Mouse (Mus musculus) heart, postnatal 4 days (tissue): ENCODE results near the gene Mroh9. TPM values are rescaled to one million over a fixed set of nuclear protein-coding genes. Genes with fewer than 3 reads are reported as not detected.

Experiments used
- DNase-seq: peaks from one replicate; pipeline ENCODE4 v3.0.0; 2021
- total RNA-seq, 2 experiments: library from RNA; stranded (reverse); gene quantifications; 2 replicates each; pipeline ENCODE4 v1.2.3; 2021

Gene Mroh9
- not detected for total RNA-seq

DNA sequence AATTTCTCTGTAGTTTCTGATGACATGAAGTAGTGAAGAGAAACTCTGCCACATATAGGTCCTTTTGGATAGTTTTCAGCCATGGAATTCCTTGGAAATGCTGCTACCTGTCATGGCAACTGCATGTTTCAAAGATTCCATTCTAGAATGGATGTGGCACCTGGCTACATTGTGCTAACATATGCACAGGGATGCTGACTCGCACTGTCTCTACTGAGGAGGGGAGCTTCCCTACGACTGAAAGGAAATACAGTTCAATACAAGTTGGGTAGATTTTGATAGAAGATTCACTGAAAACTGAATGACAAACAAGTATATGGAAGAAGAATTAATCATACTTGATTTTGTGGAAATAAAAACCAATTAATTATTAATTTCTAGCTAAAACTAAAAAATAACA is at the start of gene Mroh9:
TSS of gene Mroh9 (minus strand) at position 101 of the 400 bp plus-strand sequence.
- DNase-seq = no peak

DNA sequence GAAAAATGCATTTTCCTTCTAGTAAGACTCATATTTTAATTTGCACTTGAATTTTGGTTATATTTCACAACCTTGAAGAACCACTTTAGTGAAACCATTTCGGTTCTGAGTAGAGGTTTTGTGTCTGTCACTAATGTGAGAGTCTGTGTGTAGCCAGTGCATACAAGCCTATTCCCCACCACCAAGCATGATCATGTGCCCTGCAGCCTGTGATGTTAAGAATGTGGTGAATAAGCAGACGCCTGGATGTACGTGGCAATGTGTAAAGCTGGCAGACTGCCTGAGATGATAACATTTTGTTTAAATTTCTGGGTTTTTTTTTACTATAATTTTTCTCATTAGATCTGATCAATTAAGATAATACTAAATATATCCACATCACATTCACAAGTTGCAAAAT is 44.5 kb upstream of the Mroh9 start:
- DNase-seq = no peak

DNA sequence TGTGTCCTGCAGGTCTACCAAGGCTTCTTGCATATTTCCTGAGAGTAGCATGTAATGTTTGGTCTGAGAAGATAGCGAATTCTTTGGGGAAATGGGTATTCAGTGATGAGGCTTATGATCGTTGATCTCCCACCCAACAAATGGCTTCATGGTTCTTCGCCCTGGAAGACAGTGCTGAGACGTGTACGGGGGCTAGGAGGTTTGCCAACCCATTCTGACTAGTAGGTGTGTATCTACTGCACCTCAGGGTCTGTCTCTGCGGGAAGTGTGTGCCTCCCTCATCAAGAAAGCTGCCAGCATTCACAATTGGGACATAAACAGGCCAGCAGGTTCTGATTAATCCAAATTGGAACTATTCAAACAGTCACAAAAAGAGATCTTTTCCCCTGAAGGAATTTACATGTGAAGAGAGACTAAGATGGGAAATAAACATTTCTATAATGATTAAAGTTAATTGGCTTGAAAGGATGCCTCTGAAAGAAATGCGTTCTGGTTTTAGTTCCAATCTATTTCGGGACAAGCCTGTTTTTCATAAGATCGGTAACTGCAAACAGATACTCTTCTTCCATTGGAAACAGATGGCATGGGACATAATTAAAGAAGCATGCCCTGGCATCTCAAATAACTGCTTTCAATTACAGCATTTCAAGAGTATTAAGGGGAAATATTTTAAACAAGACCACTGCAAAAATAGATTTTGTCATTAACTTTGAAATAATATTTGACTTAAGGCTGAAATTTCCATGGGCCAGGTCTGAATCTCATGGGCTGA is 43.8 kb upstream of the Mroh9 start:
- DNase-seq = no peak

DNA sequence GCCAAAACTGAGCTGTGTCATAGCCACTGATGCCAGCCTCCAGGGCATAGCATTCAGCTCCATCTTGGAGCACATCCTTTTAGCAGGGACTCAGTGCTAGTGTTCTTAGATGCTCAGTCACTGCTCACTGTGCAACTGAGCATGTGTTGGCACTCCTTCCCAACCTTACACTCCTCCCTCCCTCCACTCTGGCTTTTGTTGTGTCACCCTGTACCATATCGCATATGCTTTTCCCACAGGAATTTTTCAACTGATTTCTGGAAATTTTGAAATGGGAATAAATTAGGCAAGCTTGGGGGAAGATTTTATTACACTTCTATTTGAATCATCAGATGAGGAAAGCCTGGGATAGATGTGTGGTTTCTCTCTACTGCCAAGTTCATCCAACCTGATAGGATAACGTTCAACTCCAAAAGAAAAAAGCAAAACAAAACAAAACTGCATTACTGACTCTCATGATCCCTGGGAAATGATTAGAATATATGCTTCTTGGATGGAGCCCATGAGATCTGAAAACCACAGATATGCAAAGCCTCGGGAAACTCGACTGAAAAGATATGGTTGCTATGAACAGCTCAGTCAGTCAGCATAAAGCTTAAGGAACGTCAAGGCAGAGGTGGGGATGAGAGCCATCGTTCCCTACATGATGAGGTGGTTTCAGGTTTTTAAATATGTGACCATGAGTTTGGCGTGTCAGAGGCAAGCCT is 40.9 kb upstream of the Mroh9 start:
- no peak for DNase-seq

DNA sequence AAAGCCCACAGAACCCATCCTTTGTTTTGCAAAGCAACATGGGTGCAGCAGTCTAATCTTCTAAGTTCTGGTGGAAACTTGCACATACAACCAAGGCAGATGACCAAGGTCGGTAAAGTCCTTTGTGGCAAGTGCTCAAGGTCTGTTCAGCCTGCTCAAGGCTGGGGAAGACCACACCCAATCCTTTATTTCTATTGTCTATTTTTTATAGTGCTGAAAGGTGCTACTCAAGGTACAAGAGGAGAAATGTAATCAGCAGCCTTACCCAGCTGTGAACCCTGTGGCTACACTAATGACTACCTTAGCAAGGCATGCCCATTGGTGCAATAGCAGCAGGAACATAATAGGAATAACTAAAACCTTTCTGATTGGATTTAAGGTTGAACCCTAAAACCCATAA is 36.9 kb upstream of the Mroh9 start:
- no peak for DNase-seq

DNA sequence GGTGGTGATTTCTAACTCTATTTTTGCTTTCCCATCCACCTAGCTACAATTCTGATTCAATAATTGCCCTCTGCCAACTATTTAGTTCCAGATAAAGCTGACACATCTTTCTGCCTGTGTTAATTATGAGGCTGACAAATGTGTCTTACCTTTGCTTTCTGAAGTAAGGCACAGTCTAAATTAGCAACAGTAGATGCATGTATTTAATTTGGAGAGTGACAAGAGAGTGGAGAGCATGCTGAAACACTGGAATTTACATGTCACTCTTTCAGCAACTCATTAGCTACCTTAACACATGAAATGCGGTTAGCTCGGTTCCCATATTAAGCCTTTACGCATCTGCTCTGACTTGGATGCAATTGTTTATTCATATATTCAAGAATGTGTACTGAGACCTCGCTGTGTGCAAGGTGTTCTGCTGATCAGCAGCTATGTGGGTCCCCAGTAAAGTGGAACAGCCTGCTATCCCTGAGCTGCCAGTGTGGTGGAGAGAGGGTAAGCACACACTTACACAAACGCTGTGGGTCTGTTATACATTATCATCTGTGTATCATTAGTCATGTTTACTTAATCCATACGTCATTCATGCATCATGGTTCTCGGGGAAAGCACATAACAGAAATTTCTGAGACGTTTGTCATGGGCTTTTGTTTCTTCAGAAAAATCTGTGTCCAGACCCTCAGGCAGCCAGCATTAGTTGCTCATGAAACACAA is 28.1 kb upstream of the Mroh9 start:
- DNase-seq = no peak

DNA sequence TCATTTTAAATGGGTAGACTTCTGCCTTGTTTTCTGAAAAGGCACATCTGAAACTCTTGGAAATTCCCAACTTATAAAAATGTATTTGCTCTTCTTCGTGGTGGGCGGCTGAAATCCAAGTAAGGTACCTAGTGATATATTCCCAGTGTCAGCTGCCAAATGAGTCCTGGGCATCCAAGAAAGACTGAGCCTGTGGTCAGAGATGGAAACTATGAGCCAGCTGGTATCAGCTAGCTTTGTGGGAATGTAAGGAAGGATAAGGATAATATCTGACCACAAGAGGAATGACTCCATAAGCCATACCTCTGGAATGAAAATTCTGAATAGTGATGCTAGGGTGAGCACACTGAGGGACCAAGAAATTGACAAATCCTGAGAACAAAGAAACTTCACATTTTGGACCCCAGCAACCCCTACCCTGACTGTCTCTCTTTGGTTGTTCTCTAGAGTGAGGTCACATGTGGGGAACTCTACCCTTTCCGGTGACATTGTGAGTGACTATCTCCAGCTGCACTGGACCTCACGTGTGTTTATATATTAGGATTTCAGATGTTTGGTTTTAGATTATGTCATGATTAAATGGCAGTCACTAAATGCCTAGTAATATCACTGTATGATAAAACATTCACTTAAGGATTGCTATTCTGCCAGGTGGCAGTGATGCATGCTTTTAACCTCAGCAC is 27.2 kb upstream of the Mroh9 start:
- DNase-seq = no peak

DNA sequence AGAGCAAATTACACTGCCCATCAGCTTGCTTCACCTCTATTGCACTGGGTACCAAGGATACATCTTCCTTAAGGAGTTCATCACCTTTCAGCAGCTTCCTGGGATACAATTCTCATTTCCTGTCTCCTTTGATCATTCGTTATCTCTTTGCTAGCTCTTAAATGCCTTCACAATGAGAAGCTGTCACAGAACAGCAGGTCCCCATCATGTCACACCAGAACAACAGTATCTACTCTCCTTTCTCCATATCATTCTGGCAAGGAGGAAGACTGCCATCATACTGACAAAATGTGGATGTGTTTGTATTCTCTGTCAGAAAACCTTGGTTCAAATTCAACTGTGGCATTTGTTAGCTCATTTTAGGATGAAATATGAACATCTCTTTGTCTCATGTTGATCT is 19.5 kb upstream of the Mroh9 start:
- DNase-seq = no peak

DNA sequence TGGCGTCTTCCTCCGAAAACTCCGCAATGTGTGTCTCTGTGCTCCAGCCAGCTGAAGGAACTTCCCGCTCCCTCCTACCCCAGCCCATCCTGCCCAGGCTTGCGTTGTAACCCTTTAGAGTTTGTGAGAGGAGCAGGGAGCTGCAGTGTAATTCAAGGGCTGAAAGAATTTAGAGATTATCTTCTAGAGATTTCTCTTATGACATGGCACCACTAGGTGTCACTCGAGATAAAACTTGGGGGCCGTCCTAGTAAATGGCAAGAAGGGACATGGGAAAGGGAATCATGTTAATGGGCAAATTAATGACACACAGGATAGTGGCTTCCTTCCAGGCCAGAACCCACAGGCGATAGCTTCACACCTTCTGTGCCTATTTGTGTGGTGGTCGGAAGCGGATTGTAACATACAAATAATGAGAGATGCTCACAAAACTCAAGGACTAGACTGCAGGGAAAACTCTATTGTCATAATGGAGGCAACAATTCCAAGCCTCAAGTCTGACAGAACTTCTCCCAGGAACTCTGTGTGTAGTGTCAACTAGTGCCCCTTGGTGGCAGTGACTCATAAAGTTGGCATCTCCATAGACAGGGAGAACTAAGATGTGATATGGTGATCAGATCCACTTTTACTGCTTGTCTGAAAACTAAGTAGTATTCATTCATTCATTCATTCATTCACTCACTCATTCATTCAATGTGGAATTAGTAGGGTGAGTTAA is 6.1 kb upstream of the Mroh9 start:
- peak; percentile 28 for DNase-seq

DNA sequence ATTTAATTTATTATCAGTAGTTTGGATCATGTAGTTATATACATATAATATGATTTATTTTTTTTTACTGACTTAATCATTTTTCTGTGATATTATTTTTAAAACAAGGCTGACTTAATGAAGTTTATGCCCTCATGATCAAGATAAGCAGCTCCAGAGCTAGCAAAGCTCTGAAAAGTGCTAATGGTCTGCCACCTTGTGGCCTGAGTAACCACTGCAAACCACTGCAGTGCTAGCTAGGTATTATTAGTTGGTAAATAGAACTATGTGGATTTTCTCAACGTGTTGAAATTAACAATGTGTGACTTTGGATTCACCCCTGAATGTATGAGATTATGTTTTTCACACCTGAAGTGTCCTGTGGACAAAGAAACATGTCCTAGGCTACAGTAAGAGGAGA is 15.0 kb downstream of the Mroh9 start:
- peak; percentile 65 for DNase-seq

DNA sequence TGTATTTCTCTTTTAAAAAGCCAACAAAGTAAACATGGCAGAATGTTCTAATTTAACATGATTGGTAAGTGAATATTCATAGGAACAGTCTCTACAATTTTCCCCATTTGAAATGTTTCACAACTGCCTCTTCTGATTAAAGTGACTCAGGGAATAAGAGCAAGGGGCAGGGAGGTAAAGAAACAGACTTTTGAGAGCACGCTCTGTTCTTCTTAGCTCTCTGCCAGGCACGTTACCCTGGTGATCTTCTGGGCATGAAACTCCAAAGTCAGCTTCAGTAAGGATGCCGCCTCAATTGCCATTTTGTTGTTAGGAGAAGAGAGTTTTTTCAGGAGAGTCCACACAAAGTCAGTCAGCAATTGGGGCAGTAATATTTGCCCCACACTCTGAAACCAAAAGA is 25.1 kb downstream of the Mroh9 start:
- DNase-seq = no peak

DNA sequence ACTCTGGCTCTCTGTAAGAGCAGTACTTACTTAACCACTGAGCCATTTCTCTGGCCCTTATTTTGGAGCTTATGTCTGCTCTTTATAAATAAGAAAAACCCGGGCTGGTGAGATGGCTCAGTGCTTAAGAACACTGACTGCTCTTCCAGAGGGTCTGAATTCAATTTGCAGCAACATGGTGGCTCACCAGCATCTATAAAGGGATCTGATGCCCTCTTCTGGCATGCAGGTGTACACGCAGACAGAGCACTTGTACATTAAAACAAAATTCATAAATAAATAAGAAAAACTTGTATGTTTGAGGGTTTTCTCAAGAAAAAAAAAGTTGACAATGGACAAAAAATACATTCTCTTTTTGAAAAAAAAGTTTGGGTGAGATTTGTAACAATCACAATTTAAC is 28.1 kb downstream of the Mroh9 start:
- peak; percentile 11 for DNase-seq

DNA sequence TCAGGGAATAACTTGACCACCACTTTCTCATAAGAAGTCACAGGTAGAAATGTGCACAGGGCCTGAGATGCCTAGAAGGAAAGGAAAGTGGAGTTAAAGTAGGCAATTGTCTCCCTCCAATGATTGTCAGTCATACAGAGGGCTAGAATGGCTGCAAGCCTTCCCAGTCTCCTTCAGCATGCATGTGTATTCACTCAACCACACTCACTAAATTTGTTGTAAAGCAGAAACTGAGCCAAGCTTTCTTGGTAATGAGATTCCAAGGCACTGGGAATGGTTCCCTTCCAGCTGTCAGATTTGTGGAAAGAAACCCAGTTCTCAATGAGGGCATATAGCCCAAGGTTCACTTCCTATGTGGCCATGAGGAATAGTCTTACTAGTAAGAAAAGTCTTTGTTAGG is 29.8 kb downstream of the Mroh9 start:
- DNase-seq = no peak

DNA sequence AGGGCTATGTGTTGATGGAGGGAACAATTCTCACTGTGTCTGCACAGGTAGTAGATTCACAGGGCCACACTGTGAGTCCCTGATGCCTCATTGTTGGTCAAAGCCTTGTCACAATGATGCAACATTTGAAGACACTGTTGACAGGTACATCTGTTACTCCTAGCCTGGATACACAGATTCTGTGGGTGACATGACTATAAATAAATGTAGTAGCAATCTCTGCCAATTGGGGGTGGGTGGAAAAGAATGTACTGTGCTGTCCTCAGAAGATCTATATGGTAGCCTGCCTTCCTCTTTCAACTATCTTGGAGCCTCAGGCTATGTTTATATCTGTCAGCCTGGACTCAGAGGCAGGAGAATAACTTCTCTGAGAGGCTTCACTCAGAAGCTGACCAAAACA is 62.4 kb downstream of the Mroh9 start:
- no peak for DNase-seq

DNA sequence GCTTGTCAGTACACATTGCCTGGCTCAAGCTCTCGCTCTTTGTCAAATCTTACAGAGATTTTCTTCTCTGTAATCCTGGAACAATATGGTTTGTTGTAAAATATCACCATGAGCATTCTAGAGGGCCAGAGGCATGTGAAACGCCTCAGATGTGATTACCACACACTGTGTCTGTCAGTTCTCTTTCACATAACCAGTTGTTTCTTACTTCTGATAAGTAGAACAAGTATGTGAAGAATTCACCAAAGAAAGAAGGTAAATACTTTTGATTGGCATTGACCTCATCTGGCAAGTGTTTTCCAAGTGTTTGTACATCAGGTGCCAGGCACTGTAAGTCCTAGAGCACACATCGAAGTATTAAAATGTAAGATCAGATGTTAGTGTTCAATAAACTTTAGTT is 76.2 kb downstream of the Mroh9 start:
- no peak for DNase-seq

DNA sequence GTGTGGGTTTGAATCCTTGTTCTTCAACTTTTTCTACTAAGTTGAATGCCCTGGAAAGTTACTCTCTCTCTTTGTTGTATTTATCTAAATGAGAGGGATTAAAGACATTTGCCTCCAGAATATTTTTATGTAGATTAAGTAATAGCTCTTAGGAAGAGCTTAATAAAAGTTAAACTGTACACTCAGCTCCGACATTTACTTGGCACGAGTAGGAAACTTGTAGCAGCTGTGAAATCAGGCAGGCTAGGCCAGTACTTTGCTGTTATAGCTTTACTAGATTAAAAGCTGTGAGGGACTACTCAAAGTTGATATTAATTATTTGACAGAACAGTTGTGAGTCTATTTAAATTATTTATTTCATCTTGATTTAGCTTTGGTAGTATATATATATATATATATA is 82.0 kb downstream of the Mroh9 start:
- no peak for DNase-seq

DNA sequence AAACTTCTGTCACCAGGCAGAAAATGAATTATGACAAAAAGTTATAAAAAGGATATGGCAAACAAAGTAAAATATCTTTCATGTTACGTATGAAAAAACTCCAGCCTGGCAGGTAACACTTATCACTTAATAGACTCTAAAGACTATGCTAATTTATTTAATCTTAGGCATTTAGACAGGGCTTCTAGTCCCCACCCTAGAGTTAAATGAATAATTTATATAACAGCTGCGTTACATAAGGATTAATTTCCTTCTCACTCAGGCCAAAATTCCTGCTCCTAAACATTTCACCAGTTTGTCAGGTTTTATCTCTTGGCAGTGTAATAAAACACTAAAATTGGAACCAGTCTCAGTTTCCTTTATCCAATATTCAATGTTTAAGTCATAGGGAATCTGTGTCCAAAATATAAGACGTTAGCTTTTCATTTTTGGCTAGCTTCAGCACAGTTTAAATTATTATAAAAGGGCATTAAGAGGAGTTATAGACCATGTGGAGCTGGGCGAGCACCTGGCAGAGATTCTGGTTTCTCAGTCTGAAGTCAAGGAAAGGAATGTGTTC is 84.1 kb downstream of the Mroh9 start:
- no peak for DNase-seq

DNA sequence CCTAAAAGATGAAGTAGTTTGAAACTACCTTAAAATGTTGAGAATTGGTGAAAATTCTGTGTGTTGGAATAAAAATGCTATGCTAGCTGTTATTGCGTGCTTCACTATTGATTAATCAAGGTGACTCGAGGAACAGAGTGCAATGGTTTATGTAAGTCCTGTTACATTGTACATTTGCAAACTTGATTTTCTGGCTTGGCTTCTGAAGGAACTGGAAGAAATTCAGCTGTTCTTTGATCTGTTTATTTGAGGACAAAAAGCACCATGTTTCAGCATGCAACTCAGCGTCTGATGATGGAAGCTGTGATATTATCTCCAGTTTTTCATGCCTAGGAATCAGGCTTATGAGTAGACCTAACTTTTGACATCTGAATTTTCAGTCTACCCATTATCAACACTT is 97.9 kb downstream of the Mroh9 start:
- DNase-seq = no peak

DNA sequence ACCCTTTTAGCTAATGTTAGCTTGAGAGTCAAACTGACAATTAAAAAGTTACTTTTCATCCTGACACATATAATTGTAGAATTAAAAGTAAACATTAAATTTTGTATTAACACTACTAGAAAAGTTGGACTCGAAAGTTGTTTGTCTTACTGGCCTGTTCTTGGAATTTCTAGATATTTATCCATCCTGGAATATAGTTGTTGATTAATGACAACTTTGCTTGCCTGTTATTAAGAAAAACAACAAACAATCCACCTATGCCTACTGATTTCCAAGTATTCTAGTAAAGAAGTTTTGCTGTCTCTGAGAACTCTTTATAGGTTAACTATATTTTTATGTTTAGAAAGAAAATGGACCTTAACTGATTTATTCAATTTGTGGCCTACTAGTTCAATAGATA is 98.7 kb downstream of the Mroh9 start:
- no peak for DNase-seq

DNA sequence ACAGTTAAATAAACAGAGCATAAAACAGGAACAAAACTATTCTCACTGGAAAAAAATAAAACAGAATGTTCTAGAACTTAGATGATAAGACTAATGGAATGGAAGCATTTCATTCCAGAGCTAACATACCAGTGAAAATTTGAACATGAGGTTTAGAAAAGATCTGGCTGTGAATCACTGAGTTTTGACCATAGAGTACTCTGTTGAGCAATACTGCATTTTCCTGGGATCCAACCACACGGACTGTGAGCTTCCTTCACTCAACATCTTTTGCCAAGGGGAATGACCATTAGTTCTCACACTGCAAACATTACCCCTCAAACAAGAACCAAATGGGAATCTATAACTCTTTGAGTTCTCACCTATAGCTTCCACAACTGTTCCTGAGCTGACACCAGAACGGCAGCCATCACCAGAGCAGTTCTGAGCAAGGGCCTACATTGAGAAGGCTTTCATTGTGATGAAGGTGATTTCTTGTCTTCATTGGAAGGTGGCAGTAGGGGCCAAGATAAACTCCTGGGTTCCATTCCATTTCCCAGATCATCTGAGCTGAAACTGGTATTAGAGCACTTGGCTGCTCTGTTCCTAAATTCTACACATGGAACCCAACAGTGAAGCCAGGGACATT is 99.2 kb downstream of the Mroh9 start:
- DNase-seq = no peak

DNA sequence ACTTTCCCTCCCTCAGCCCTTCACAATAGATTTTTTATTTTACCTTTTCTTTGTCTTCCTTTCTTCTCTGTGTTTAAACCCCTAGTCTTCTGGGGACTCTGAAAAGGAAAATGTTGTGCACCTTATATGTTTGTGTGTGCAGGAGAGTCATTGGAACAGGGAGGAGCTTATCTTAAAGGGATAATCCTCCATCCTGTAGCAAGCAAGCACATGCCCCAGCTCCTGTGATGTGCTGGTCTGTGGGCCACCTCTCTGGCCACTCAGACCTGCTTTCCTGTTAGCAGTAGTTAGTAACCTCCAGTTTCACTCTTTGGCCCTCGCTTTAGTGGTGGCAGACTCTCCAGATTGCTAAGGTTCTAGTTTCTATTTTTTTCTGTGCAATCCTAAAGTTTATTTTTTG is 101.0 kb downstream of the Mroh9 start, which contains the start of gene Fmo3:
TSS of gene Fmo3 (minus strand) at position 101 of the 400 bp plus-strand sequence.
- no peak for DNase-seq
